Mouse (Mus musculus) midbrain, embryonic 14.5 days (tissue): Measurements from ENCODE around the gene Olfr750. TPM values are rescaled to one million over a fixed set of nuclear protein-coding genes. Genes with fewer than 3 reads are reported as not detected.

Source experiments
- ATAC-seq: fragments of 200-750 bp; cut with Nextera tagmentation; 2 replicates; pipeline ENCODE4 v1.8.0; 2017; ENCODE audit warnings: moderate number of reproducible peaks, moderate library complexity; ENCODE audit not compliant: low FRiP score, low TSS enrichment
- DNase-seq: peaks from one replicate; pipeline ENCODE4 v3.0.0-alpha.2; 2015
- H3K27ac ChIP-seq: fragments of 300-500 bp; sonication (generic); replicated peaks from 2 replicates; pipeline ENCODE4 v1.5.1; 2014; ENCODE audit warnings: mild to moderate bottlenecking, low read depth, low read length, moderate library complexity
- H3K27me3 ChIP-seq: fragments of 300-500 bp; sonication (generic); 2 replicates; pipeline ENCODE4 v1.6.1; 2014; ENCODE audit warnings: low read length, control low read depth, mixed read lengths; ENCODE audit not compliant: control insufficient read depth, insufficient read depth
- H3K36me3 ChIP-seq: fragments of 300-500 bp; sonication (generic); 2 replicates; pipeline ENCODE4 v1.6.1; 2014; ENCODE audit warnings: low read length, control low read depth; ENCODE audit not compliant: control insufficient read depth, insufficient read depth
- H3K4me1 ChIP-seq: fragments of 300-500 bp; sonication (generic); 2 replicates; pipeline ENCODE4 v1.6.1; 2014; ENCODE audit warnings: mild to moderate bottlenecking, antibody characterized with exemption, low read length, control low read depth; ENCODE audit not compliant: control insufficient read depth, insufficient read depth
- H3K4me2 ChIP-seq: fragments of 300-500 bp; sonication (generic); 2 replicates; pipeline ENCODE4 v1.6.1; 2014; ENCODE audit warnings: mild to moderate bottlenecking, low read length, moderate library complexity
- H3K4me3 ChIP-seq: fragments of 300-500 bp; sonication (generic); replicated peaks from 2 replicates; pipeline ENCODE4 v1.5.1; 2014; ENCODE audit warnings: low read depth, low read length
- H3K9ac ChIP-seq: fragments of 300-500 bp; sonication (generic); replicated peaks from 2 replicates; pipeline ENCODE4 v1.6.1; 2014; ENCODE audit warnings: mild to moderate bottlenecking, low read length, moderate library complexity
- H3K9me3 ChIP-seq: fragments of 300-500 bp; sonication (generic); 2 replicates; pipeline ENCODE4 v1.6.1; 2016; ENCODE audit warnings: low read length, control low read depth, mixed read lengths; ENCODE audit not compliant: control insufficient read depth
- WGBS: fragments of 180-500 bp; shearing (Covaris S2); extraction: QIAGEN DNeasy Blood & Tissue Kit; methylation state at CpG from one replicate; pipeline ENCODE4 v1.1.7; 2014; 5-methylcytosine and 5-hydroxymethylcytosine counted together
- polyA plus RNA-seq: library from polyadenylated mRNA; unstranded; fragments of >200 nt; fragmentation: Nextera tagmentation; extraction: Ambion mirVana; gene quantifications from 2 replicates; pipeline ENCODE4 v1.2.1, GENCODE M21; 2014

The Olfr750 gene
- polyA plus RNA-seq, 1 experiment from 2014 or later, result not detected

- Histone ChIP-seq H3K36me3 (no peaks in the 10 kb centered on the region), H3K27ac (peak overlapping the region; percentile 66), H3K27me3 (no peaks in the 10 kb centered on the region), H3K4me1 (no peaks in the 10 kb centered on the region), H3K9ac (peak overlapping the region; percentile 50), H3K4me3 (peak overlapping the region; percentile 67), H3K9me3 (no peaks in the 10 kb centered on the region), H3K4me2 (peak overlapping the region; percentile 76)
- DNase-seq (peak; percentile 90), ATAC-seq (peak; percentile 54)
- under 1% methylated on average over 27 of the region's 27 CpGs for WGBS
These were observed 16.0 kb upstream of the Olfr750 start for GRCm38 (mm10) chr14:51090077-51090781.

- peak overlapping the region; percentile 50 for H3K9ac ChIP-seq
- H3K27ac ChIP-seq, result peak overlapping the region; percentile 66
- H3K9me3 ChIP-seq, result no peaks in the 10 kb centered on the region
- H3K27me3 ChIP-seq, result no peaks in the 10 kb centered on the region
- WGBS, result 0% methylated on average over 15 of the region's 15 CpGs
- no peak for DNase-seq
- no peaks in the 10 kb centered on the region for H3K4me1 ChIP-seq
- H3K4me3 ChIP-seq, result peak overlapping the region; percentile 67
- peak overlapping the region; percentile 76 for H3K4me2 ChIP-seq
- H3K36me3 ChIP-seq, result no peaks in the 10 kb centered on the region
- ATAC-seq, result no peak
These were observed 15.4 kb upstream of the Olfr750 start for GRCm38 (mm10) chr14:51089674-51090076.

- under 1% methylated on average over 34 of the region's 34 CpGs for WGBS
- no peaks in the 10 kb centered on the region for H3K9me3 ChIP-seq
- H3K4me2 ChIP-seq, result peak overlapping the region; percentile 76
- no peaks in the 10 kb centered on the region for H3K4me1 ChIP-seq
- H3K27ac ChIP-seq, result peak overlapping the region; percentile 46
- H3K9ac ChIP-seq, result peak overlapping the region; percentile 59
- peak overlapping the region; percentile 67 for H3K4me3 ChIP-seq
- no peaks in the 10 kb centered on the region for H3K36me3 ChIP-seq
- peak; percentile 97 for DNase-seq
- H3K27me3 ChIP-seq, result peaks cover 4% of the 10 kb centered on the region; the same call in 1 of the 2 replicates
- peak; percentile 94 for ATAC-seq
These were observed 14.9 kb upstream of the Olfr750 start for GRCm38 (mm10) chr14:51088970-51089673.

- H3K4me2 ChIP-seq, result peak overlapping the region; percentile 76
- under 1% methylated on average over 23 of the region's 23 CpGs for WGBS
- peak overlapping the region; percentile 46 for H3K27ac ChIP-seq
- H3K27me3 ChIP-seq, result peaks cover 10% of the 10 kb centered on the region
- peak overlapping the region; percentile 67 for H3K4me3 ChIP-seq
- no peaks in the 10 kb centered on the region for H3K9me3 ChIP-seq
- DNase-seq (peak; percentile 86), ATAC-seq (peak; percentile 55)
- H3K9ac ChIP-seq, result peak overlapping the region; percentile 59
- H3K36me3 ChIP-seq, result no peaks in the 10 kb centered on the region
- H3K4me1 ChIP-seq, result 0 out of 2 replicates have a peak, but pooled peaks cover 6% of the 10 kb centered on the region
These were observed 14.1 kb upstream of the Olfr750 start for GRCm38 (mm10) chr14:51088166-51088969.

- ATAC-seq (no peak), DNase-seq (peak; percentile 31)
- Histone ChIP-seq H3K36me3 (no peaks in the 10 kb centered on the region), H3K4me1 (0 out of 2 replicates have a peak, but pooled peaks cover 10% of the 10 kb centered on the region), H3K27ac (no peak overlapping the region), H3K9ac (0 out of 2 replicates have a peak overlapping the region, but pooled peaks have one; percentile 59), H3K4me2 (peak overlapping the region; percentile 76), H3K4me3 (peak overlapping the region; percentile 67), H3K27me3 (peaks cover 15% of the 10 kb centered on the region), H3K9me3 (no peaks in the 10 kb centered on the region)
- whole genome bisulfite sequencing, result 9% methylated on average over 9 of the region's 9 CpGs
These were observed 13.5 kb upstream of the Olfr750 start for GRCm38 (mm10) chr14:51087762-51088161.

- H3K9ac ChIP-seq, result no peak overlapping the region
- peaks cover 15% of the 10 kb centered on the region for H3K27me3 ChIP-seq
- WGBS, result 82% methylated on average over 4 of the region's 4 CpGs
- H3K4me1 ChIP-seq, result 0 out of 2 replicates have a peak, but pooled peaks cover 10% of the 10 kb centered on the region
- no peak overlapping the region for H3K4me2 ChIP-seq
- DNase-seq, result no peak
- no peaks in the 10 kb centered on the region for H3K36me3 ChIP-seq
- no peak overlapping the region for H3K4me3 ChIP-seq
- H3K9me3 ChIP-seq, result no peaks in the 10 kb centered on the region
- H3K27ac ChIP-seq, result no peak overlapping the region
- no peak for ATAC-seq
These were observed 11.7 kb upstream of the Olfr750 start for GRCm38 (mm10) chr14:51085911-51086310.

GRCm38 (mm10) chr14:51085086-51085485, 10.9 kb upstream of the Olfr750 start:
- 86% methylated on average over 2 of the region's 2 CpGs for WGBS
- H3K36me3 ChIP-seq, result no peaks in the 10 kb centered on the region
- ATAC-seq (no peak), DNase-seq (no peak)
- H3K9ac ChIP-seq, result no peak overlapping the region
- 0 out of 2 replicates have a peak, but pooled peaks cover 10% of the 10 kb centered on the region for H3K4me1 ChIP-seq
- H3K4me2 ChIP-seq, result no peak overlapping the region
- H3K27me3 ChIP-seq, result peaks cover 15% of the 10 kb centered on the region
- H3K4me3 ChIP-seq, result no peak overlapping the region
- no peak overlapping the region for H3K27ac ChIP-seq
- no peaks in the 10 kb centered on the region for H3K9me3 ChIP-seq

GRCm38 (mm10) chr14:51083805-51084204, 9.6 kb upstream of the Olfr750 start:
- DNase-seq (no peak), ATAC-seq (no peak)
- Histone ChIP-seq H3K9me3 (no peaks in the 10 kb centered on the region), H3K4me3 (peak overlapping the region; percentile 43), H3K4me1 (0 out of 2 replicates have a peak, but pooled peaks cover 10% of the 10 kb centered on the region), H3K27ac (no peak overlapping the region), H3K36me3 (no peaks in the 10 kb centered on the region), H3K4me2 (peak overlapping the region; percentile 69), H3K27me3 (peaks cover 15% of the 10 kb centered on the region), H3K9ac (no peak overlapping the region; the same call in 1 of the 2 replicates)
- 13% methylated on average over 7 of the region's 7 CpGs for WGBS
